In genomic region chr17:23738836-23739201, GRCm38 (mm10) we compare ENCODE assay signal across 9 mouse cellular contexts. TPM values are rescaled to one million over a fixed set of nuclear protein-coding genes. Genes with fewer than 3 reads are reported as not detected.
DNase-seq lines count a peak whose midpoint lies in the region; ATAC-seq and TF ChIP-seq lines count a peak whose summit lies in the region.
"Had no signal": no experiment of that assay in that cellular context is flagged by ENCODE, and none has a peak within 500 bp of the region (broad histone marks: within the 10 kb centered on the region; RNA-seq: fewer than 3 reads in every experiment).

No protein-coding gene starts in this region.

- peak overlapping the region; percentile 68 for H3K4me3 ChIP-seq in kidney, embryonic 14.5 days (ENCODE audit: low read length)
- peak overlapping the region; percentile 60 for H3K4me3 ChIP-seq in embryonic facial prominence, embryonic 15.5 days (replicated peaks)
- peak overlapping the region; percentile 68 for H3K4me3 ChIP-seq in intestine, embryonic 16.5 days (ENCODE audit: low read length)
- peak overlapping the region; percentile 80 for H3K4me3 ChIP-seq in midbrain, postnatal 0 days (ENCODE audit: low read depth, low read length)

- ATAC-seq in kidney, embryonic 14.5 days (ENCODE audit: low FRiP score, low TSS enrichment) = no peak
- ATAC-seq in embryonic facial prominence, embryonic 15.5 days (ENCODE audit: insufficient number of reproducible peaks, low FRiP score, low TSS enrichment, low read depth) = no peak
- no peak for ATAC-seq in intestine, embryonic 16.5 days
- ATAC-seq in midbrain, postnatal 0 days (ENCODE audit: low FRiP score) = no peak

- H3K9me3 ChIP-seq in kidney, embryonic 14.5 days (ENCODE audit: control insufficient read depth, low read length) = no peaks in the 10 kb centered on the region
- H3K9me3 ChIP-seq in embryonic facial prominence, embryonic 15.5 days (replicated peaks) = no peaks in the 10 kb centered on the region
- H3K9me3 ChIP-seq in intestine, embryonic 16.5 days (ENCODE audit: control insufficient read depth, low read length) = no peaks in the 10 kb centered on the region
- no peaks in the 10 kb centered on the region for H3K9me3 ChIP-seq in midbrain, postnatal 0 days (ENCODE audit: low read length)

- H3K27me3 ChIP-seq in kidney, embryonic 14.5 days (ENCODE audit: control insufficient read depth, insufficient read depth, low read length) = peaks cover 36% of the 10 kb centered on the region
- H3K27me3 ChIP-seq in embryonic facial prominence, embryonic 15.5 days = peaks cover 37% of the 10 kb centered on the region
- H3K27me3 ChIP-seq in intestine, embryonic 16.5 days (replicated peaks; ENCODE audit: control insufficient read depth, insufficient read depth, low read length) = peaks cover 30% of the 10 kb centered on the region
- H3K27me3 ChIP-seq in midbrain, postnatal 0 days (ENCODE audit: insufficient read depth, low read length) = peaks cover 26% of the 10 kb centered on the region

- H3K36me3 ChIP-seq in kidney, embryonic 14.5 days (ENCODE audit: control insufficient read depth, insufficient read depth, low read length) = peaks cover 16% of the 10 kb centered on the region; the same call in 1 of the 2 replicates
- peaks cover 9% of the 10 kb centered on the region; the same call in 1 of the 2 replicates for H3K36me3 ChIP-seq in embryonic facial prominence, embryonic 15.5 days
- no peaks in the 10 kb centered on the region; the same call in 1 of the 2 replicates for H3K36me3 ChIP-seq in intestine, embryonic 16.5 days (ENCODE audit: control insufficient read depth, insufficient read depth, low read length)
- peaks cover 20% of the 10 kb centered on the region for H3K36me3 ChIP-seq in midbrain, postnatal 0 days (ENCODE audit: insufficient read depth, low read length)

- H3K9ac ChIP-seq in kidney, embryonic 14.5 days (ENCODE audit: low read depth, low read length) = peak overlapping the region; percentile 63; the same call in 1 of the 2 replicates
- H3K9ac ChIP-seq in embryonic facial prominence, embryonic 15.5 days = peak overlapping the region; percentile 39; the same call in 1 of the 2 replicates
- peak overlapping the region; percentile 76 for H3K9ac ChIP-seq in intestine, embryonic 16.5 days (ENCODE audit: low read depth, low read length)
- peak overlapping the region; percentile 77; the same call in 1 of the 2 replicates for H3K9ac ChIP-seq in midbrain, postnatal 0 days (replicated peaks; ENCODE audit: low read length, poor library complexity, severe bottlenecking)

- peak overlapping the region; percentile 96 for H3K4me2 ChIP-seq in kidney, embryonic 14.5 days (replicated peaks; ENCODE audit: low read depth, low read length)
- H3K4me2 ChIP-seq in embryonic facial prominence, embryonic 15.5 days (replicated peaks) = peak overlapping the region; percentile 98
- H3K4me2 ChIP-seq in intestine, embryonic 16.5 days (ENCODE audit: low read depth, low read length) = peak overlapping the region; percentile 97
- peak overlapping the region; percentile 93 for H3K4me2 ChIP-seq in midbrain, postnatal 0 days (ENCODE audit: low read depth, low read length, poor library complexity, severe bottlenecking)

- H3K4me1 ChIP-seq in kidney, embryonic 14.5 days (ENCODE audit: control insufficient read depth, insufficient read depth, low read length) = peaks cover 19% of the 10 kb centered on the region
- H3K4me1 ChIP-seq in embryonic facial prominence, embryonic 15.5 days = peaks cover 47% of the 10 kb centered on the region
- H3K4me1 ChIP-seq in intestine, embryonic 16.5 days (ENCODE audit: control insufficient read depth, insufficient read depth, low read length) = peaks cover 20% of the 10 kb centered on the region
- H3K4me1 ChIP-seq in midbrain, postnatal 0 days (ENCODE audit: insufficient read depth, low read length) = peaks cover 7% of the 10 kb centered on the region; the same call in 1 of the 2 replicates

- 54% methylated on average over 2 of the region's 2 CpGs for WGBS in kidney, embryonic 14.5 days
- WGBS in embryonic facial prominence, embryonic 15.5 days = 38% methylated on average over 2 of the region's 2 CpGs
- 64% methylated on average over 2 of the region's 2 CpGs for WGBS in intestine, embryonic 16.5 days
- 20% methylated on average over 2 of the region's 2 CpGs for WGBS in midbrain, postnatal 0 days

- H3K27ac ChIP-seq in kidney, embryonic 14.5 days (ENCODE audit: low read depth, low read length) = no peak overlapping the region
- no peak overlapping the region for H3K27ac ChIP-seq in embryonic facial prominence, embryonic 15.5 days (replicated peaks)
- H3K27ac ChIP-seq in intestine, embryonic 16.5 days (ENCODE audit: low read length) = no peak overlapping the region
- peak overlapping the region; percentile 74; the same call in 1 of the 2 replicates for H3K27ac ChIP-seq in midbrain, postnatal 0 days (ENCODE audit: low read depth, low read length)

- no peak for TF ChIP-seq CTCF in midbrain, postnatal 0 days (IDR thresholded peaks at IDR 0.05)

- no peak for DNase-seq in kidney, adult 9 months
- DNase-seq in midbrain, postnatal 0 days (ENCODE audit: low spot score) = no peak
- DNase-seq in right cerebral cortex, postnatal 14 days = no peak
- DNase-seq in frontal cortex, postnatal 14 days (ENCODE audit: low spot score in 2 of 2) = no peak
- DNase-seq in gastrocnemius, postnatal 10 days = no peak

RNA-seq across cellular contexts. Expression of gene Paqr4, which starts 1.8 kb away (rescaled TPM):
- polyA plus RNA-seq in kidney, embryonic 14.5 days (2014; fragmentation: Nextera tagmentation; extraction: Ambion mirVana) = 14.7 and 17.6 TPM in 2 replicates
- polyA plus RNA-seq in embryonic facial prominence, embryonic 15.5 days (2015; fragmentation: Nextera tagmentation; extraction: Ambion mirVana) = 20.9 and 27.2 TPM in 2 replicates
- polyA plus RNA-seq in intestine, embryonic 16.5 days (2015; fragmentation: Nextera tagmentation; extraction: Ambion mirVana) = 23.5 and 25.3 TPM in 2 replicates
- 83.6 and 103 TPM in 2 replicates for total RNA-seq in midbrain, postnatal 0 days (2014; rRNA removed)
- polyA plus RNA-seq in midbrain, postnatal 0 days (2015; fragmentation: Nextera tagmentation; extraction: Ambion mirVana) = 66.0 and 73.8 TPM in 2 replicates
- total RNA-seq in gastrocnemius, postnatal 10 days (2021) = 1 to 10 TPM; 7.6 to 9.4 TPM

RNA-seq across cellular contexts. Expression of gene Kremen2, which starts 6.8 kb away (rescaled TPM):
- 2.1 and 2.9 TPM in 2 replicates for polyA plus RNA-seq in kidney, embryonic 14.5 days (2014; fragmentation: Nextera tagmentation; extraction: Ambion mirVana)
- polyA plus RNA-seq in embryonic facial prominence, embryonic 15.5 days (2015; fragmentation: Nextera tagmentation; extraction: Ambion mirVana) = 36.8 and 38.2 TPM in 2 replicates
- 0.44 and 0.51 TPM in 2 replicates for polyA plus RNA-seq in intestine, embryonic 16.5 days (2015; fragmentation: Nextera tagmentation; extraction: Ambion mirVana)
- 0.38 and 2.5 TPM in 2 replicates for total RNA-seq in midbrain, postnatal 0 days (2014; rRNA removed)
- 1.3 TPM in 2 replicates for polyA plus RNA-seq in midbrain, postnatal 0 days (2015; fragmentation: Nextera tagmentation; extraction: Ambion mirVana)
- total RNA-seq in gastrocnemius, postnatal 10 days (2021) = not detected
- total RNA-seq: megakaryocyte, adult 5-6 weeks had no signal

RNA-seq across cellular contexts. Expression of gene Pkmyt1, which starts 12.7 kb away (rescaled TPM):
- 41.6 and 56.4 TPM in 2 replicates for polyA plus RNA-seq in kidney, embryonic 14.5 days (2014; fragmentation: Nextera tagmentation; extraction: Ambion mirVana)
- polyA plus RNA-seq in embryonic facial prominence, embryonic 15.5 days (2015; fragmentation: Nextera tagmentation; extraction: Ambion mirVana) = 49.6 and 55.8 TPM in 2 replicates
- 36.9 and 44.6 TPM in 2 replicates for polyA plus RNA-seq in intestine, embryonic 16.5 days (2015; fragmentation: Nextera tagmentation; extraction: Ambion mirVana)
- 18.3 and 18.4 TPM in 2 replicates for total RNA-seq in midbrain, postnatal 0 days (2014; rRNA removed)
- 18.0 and 18.3 TPM in 2 replicates for polyA plus RNA-seq in midbrain, postnatal 0 days (2015; fragmentation: Nextera tagmentation; extraction: Ambion mirVana)
- 1 to 10 TPM; 4.7 to 5.6 TPM for total RNA-seq in gastrocnemius, postnatal 10 days (2021)

RNA-seq across cellular contexts. Expression of gene 1520401A03Rik, which starts 16.2 kb away (rescaled TPM):
- polyA plus RNA-seq in kidney, embryonic 14.5 days (2014; fragmentation: Nextera tagmentation; extraction: Ambion mirVana) = 0.15 and 0.16 TPM in 2 replicates
- 1.0 and 1.1 TPM in 2 replicates for polyA plus RNA-seq in embryonic facial prominence, embryonic 15.5 days (2015; fragmentation: Nextera tagmentation; extraction: Ambion mirVana)
- polyA plus RNA-seq in intestine, embryonic 16.5 days (2015; fragmentation: Nextera tagmentation; extraction: Ambion mirVana) = not detected in 2 replicates
- 0.19 TPM in 1 of 2 replicates, not detected in the other for total RNA-seq in midbrain, postnatal 0 days (2014; rRNA removed)
- polyA plus RNA-seq in midbrain, postnatal 0 days (2015; fragmentation: Nextera tagmentation; extraction: Ambion mirVana) = 0.15 TPM in 1 of 2 replicates, not detected in the other
- under 1 TPM; 0.12 to 0.23 TPM for total RNA-seq in gastrocnemius, postnatal 10 days (2021)
- total RNA-seq: megakaryocyte, adult 5-6 weeks had no signal

RNA-seq across cellular contexts. Expression of gene Flywch1, which starts 32.6 kb away (rescaled TPM):
- polyA plus RNA-seq in kidney, embryonic 14.5 days (2014; fragmentation: Nextera tagmentation; extraction: Ambion mirVana) = 73.0 and 91.7 TPM in 2 replicates
- 71.9 and 72.1 TPM in 2 replicates for polyA plus RNA-seq in embryonic facial prominence, embryonic 15.5 days (2015; fragmentation: Nextera tagmentation; extraction: Ambion mirVana)
- polyA plus RNA-seq in intestine, embryonic 16.5 days (2015; fragmentation: Nextera tagmentation; extraction: Ambion mirVana) = 44.5 and 44.9 TPM in 2 replicates
- total RNA-seq in midbrain, postnatal 0 days (2014; rRNA removed) = 248 and 253 TPM in 2 replicates
- polyA plus RNA-seq in midbrain, postnatal 0 days (2015; fragmentation: Nextera tagmentation; extraction: Ambion mirVana) = 188 TPM in 2 replicates
- total RNA-seq in gastrocnemius, postnatal 10 days (2021) = 10 to 100 TPM; 39.0 to 39.5 TPM
